Mouse (Mus musculus) kidney, adult 11 months (tissue): Measurements from ENCODE around the gene Evx2.

Experiments
- DNase-seq: peaks from one replicate; pipeline ENCODE4 v3.0.0; 2022

The Evx2 gene

DNA sequence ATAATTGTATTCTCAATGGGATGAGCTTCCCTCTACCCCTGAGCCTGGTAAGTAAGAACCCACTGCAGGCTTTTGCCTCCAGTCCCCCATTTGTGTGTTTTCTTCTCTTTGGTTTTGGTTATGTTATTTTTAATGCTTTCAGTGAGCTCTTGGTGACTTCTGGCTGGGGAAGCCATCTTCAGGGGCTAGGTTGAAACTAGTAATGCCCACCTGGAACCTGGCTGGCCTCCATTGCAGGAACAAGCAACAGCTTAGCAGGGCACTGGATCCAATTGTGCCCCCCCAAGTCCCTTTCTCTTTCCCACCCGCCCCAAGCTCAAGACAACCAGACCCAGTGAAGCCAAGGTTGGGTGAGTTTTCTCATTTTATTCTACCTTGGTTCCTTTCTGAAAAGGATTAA lies 36.0 kb upstream of the Evx2 start:
- DNase-seq, result no peak

- peak; percentile 70 for DNase-seq
These were observed 34.7 kb upstream of the Evx2 start for GRCm38 (mm10) chr2:74694066-74694465.

GRCm38 (mm10) chr2:74693432-74693827 lies 34.1 kb upstream of the Evx2 start:
- no peak for DNase-seq

- no peak for DNase-seq
These were observed 33.6 kb upstream of the Evx2 start for GRCm38 (mm10) chr2:74692808-74693431.

DNA sequence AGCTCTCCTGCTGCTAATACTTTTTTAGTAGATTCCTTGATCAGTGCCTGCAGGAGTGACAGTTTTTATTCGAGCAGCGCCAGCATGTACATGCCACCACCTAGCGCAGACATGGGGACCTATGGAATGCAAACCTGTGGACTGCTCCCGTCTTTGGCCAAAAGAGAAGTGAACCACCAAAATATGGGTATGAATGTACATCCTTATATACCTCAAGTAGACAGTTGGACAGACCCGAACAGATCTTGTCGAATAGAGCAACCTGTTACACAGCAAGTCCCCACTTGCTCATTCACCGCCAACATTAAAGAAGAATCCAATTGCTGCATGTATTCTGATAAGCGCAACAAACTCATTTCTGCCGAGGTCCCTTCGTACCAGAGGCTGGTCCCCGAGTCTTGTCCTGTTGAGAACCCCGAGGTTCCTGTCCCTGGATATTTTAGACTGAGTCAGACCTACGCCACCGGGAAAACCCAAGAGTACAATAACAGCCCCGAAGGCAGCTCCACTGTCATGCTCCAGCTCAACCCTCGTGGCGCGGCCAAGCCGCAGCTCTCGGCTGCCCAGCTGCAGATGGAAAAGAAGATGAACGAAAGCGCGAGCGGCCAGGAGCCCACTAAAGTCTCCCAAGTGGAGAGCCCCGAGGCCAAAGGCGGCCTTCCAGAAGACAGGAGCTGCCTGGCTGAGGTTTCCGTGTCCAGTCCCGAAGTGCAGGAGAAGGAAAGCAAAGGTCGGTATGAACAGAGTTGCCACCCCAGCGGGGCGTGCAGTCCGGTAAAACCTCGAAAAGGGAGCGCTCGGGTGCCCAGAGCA lies 32.8 kb upstream of the Evx2 start:
- DNase-seq, result no peak

- DNase-seq, result peak; percentile 91
These were observed 31.9 kb upstream of the Evx2 start, which contains the start of gene Hoxd10 for GRCm38 (mm10) chr2:74691022-74691951. Gene Hoxd10 (plus strand): TSS chr2:74691924.

DNA sequence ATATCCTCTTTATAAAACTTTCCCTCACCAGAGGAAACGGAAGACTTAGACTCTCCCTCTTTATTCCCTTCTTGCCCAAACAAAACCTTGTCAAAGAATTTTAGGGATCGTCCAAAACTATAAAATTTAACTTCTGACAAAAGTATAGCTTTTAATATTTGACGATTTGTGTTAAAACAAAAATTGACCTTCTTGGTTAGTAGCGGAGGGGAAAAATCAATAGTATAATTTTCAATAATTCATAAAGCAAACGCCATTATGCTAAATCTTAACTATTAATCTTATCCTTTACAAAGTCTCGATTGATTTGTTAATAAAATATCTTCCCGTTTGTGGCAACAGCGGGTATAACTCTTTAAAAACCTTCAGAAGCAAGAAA lies 31.0 kb upstream of the Evx2 start:
- DNase-seq, result no peak

GRCm38 (mm10) chr2:74689574-74690337 lies 30.4 kb upstream of the Evx2 start:
- DNase-seq, result no peak

DNA sequence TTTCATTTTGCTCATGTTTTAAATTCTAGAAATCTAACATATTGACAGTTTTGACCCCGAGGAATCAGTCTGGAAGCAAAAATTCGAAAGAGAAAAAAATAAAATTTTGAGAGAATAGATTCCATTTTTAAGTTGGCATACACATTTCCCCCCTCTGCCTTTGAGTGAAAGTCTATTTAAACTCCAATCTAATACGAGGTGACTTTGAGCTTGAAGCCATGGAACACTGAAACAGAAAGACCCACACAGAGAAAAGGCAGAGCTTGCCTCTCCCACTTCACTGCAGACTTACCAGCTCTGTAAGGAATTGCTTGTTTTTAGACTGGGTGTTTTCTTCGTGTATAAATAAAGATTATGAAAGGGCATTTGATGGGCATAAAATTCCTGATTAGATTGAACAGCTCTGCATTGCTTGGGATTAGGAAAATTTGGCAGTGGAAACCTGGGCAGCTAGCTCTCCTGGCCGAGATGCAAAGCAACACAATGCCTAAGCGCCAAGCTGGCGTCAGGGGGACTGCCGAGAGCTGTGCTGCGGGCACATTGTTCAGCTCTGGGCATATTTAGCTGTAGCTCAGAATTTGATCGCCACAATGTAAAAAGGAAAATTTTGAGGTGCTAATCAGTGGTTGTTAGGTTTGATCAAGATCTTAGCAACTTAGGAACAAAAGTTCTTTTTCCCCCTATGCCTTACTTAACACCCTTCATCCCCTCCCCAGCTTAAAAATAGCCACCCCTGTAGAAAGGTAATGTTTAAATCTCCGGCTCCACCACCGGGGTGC lies 29.6 kb upstream of the Evx2 start:
- DNase-seq, result no peak

DNA sequence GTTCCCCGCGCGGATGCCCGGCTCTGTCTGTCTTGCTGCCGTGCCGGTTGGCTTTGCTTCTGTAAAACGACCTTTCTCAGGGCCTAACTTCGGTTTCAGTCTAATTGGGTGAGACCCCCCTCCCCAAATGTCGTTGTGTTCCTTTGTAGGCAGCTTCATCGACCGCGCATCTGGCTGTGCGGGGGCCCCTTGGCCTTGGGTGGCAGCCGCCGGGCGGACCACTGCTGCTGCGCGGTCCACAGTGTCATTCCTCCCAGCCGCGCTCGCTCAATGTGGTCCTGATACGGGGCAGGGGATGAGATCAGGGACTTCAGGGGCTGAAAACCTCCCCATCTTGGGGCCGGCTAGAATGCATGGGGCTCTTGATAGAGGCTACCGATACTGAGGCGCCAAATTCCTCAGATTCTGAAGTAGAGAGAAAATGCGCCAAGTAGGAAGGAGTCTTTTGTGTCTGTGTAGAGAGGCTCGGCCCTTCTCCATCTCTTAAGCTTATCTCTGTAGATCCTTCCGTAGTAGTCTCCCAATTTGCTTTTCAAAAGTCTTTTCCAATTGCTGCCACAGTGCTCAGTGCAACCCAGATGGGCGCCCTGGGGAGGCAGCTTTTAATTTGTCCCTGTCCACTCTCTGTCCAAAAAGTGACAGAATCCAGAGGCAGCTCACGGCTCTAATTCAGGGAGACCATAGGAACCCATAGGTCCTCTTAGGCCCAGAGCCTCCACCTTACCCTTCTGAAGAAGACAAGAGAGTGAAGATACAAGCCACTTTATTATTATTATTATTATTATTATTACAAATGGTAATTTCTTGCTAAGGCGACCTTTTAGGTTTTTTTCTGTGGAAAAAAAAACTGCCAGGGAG lies 28.6 kb upstream of the Evx2 start:
- DNase-seq, result no peak

DNA sequence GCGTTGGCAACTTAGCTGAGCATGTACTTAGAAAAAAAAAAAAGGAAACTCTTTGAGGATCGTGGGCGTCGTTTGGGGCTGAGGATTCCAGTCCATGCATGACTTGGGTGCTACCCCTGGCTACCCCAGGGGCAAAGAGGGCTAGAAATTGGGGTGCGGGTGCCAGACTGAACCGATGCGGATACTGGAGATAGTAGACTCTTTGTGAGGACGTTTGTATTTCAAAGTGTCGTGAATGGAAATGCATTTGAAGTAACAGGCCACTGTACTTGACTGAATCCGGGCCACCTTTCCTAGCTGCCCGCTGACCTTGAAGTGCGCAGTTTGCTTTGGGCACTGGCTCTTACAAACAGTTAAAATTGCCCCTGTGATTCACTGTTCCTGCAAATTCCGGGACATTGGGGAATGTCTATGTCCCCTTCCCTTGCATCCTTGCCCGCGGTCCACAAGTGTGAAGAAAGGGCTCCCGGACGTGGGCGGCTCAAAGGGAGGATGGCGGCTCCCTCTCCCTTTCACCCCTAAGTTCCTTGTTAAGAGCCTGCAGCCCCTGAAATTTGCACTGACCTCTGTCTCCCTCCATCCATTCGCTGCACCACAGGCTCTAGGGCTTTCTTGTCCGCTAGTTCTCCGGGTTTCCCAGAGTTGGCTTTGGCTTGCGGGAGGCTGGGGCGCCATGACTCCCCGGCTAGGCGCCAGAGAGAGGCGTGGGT lies 27.8 kb upstream of the Evx2 start:
- no peak for DNase-seq

- DNase-seq, result peak; percentile 80
These were observed 27.1 kb upstream of the Evx2 start for GRCm38 (mm10) chr2:74686301-74686987.

- DNase-seq, result no peak
These were observed 25.8 kb upstream of the Evx2 start for GRCm38 (mm10) chr2:74685059-74685603.

DNA sequence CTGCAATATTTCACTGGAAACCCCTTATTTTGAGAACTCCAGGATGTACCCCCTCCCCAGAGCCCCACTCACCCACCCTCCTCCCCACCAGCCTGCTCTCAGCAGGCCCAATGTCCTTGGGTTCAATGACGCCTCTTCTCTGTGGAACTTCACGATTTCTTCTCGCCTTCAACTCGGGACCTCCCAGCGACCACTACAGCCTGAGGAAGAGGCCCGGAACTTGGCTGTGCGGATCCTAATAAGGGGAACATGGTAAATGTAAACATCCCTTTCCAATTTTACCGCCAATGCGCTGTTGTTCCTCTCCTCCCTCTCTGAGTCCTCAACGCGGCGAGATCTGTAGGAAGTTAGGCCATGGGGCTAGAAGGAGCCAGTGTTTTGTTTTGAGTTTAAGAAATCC lies 24.7 kb upstream of the Evx2 start:
- no peak for DNase-seq

GRCm38 (mm10) chr2:74683471-74683951 lies 24.2 kb upstream of the Evx2 start:
- no peak for DNase-seq

GRCm38 (mm10) chr2:74682796-74683195 lies 23.4 kb upstream of the Evx2 start:
- DNase-seq, result no peak

DNA sequence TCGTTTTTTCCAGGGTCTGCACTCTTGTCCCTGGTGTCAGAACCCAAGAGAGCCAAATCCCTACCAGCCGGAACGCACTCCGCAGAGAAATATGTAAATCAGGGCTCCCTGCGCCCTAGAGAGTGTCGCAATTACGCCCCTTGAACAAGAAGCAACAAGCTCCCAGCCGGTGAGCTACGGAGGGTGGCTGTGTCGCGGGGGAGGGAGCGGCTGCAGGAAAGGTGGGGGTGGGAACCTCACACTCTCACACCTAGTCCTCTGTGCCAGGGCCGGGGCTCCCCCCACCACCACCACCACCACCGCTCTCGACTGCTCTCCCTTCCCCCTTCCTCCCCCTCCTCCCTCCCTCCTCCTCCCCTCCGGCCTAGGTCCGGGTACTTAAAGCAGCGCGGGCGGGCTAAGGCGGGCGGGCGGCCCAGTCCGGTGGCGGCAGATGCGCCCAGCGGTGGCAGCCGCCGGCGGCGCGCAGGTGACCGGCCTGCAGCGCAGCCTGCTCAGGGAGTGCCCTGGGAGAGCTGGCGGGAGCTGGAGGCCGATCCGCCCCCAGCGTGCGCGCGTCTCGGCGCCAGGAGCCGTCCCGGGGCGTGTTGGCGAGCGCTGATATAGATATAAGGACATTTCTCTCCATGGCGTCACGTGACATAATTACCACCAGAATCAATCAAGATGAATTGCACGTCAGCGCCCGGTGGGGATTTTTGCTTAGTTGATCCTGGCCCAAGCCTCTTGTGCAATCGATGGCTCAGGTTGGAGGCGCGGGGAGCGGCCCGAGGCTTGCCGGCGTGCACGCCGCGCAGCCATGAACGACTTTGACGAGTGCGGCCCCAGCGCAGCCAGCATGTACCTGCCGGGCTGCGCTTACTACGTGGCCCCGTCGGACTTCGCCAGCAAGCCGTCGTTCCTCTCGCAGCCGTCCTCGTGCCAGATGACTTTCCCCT lies 22.5 kb upstream of the Evx2 start:
- DNase-seq, result no peak
